Mouse (Mus musculus) CH12F3 (cell line): ENCODE measurements around the gene Comp.

Source experiments
- in situ Hi-C: fragments of 300-500 bp; cut with MboI; formaldehyde crosslinking; loops from 2 replicates; pipeline ENCODE4 v1.14.3; 2020; ENCODE audit warnings: low sequenced_read_pairs

Comp gene

GRCm38 (mm10) chr8:70352000-70352384, 21.4 kb upstream of the Comp start:
- in situ Hi-C loops, result no loop called here

- in situ Hi-C loops, result no loop called here
Measured at GRCm38 (mm10) chr8:70352657-70353151, 20.7 kb upstream of the Comp start.

- in situ Hi-C loops, result no loop called here
Measured at GRCm38 (mm10) chr8:70353194-70353817, 20.1 kb upstream of the Comp start, which contains the start of gene Upf1. TSS of gene Upf1 (minus strand) at chr8:70353278.

- in situ Hi-C loops, result no loop called here
Measured at GRCm38 (mm10) chr8:70354004-70354403, 19.4 kb upstream of the Comp start.

- in situ Hi-C loops, result no loop called here
Measured at GRCm38 (mm10) chr8:70356111-70356510, 17.2 kb upstream of the Comp start.

GRCm38 (mm10) chr8:70359411-70359810, 13.9 kb upstream of the Comp start:
- in situ Hi-C loops, result no loop called here

GRCm38 (mm10) chr8:70360769-70361168, 12.6 kb upstream of the Comp start:
- in situ Hi-C loops, result no loop called here

- in situ Hi-C loops, result no loop called here
Measured at GRCm38 (mm10) chr8:70361484-70362032, 11.8 kb upstream of the Comp start.

- in situ Hi-C loops, result no loop called here
Measured at GRCm38 (mm10) chr8:70364066-70364465, 9.3 kb upstream of the Comp start.

GRCm38 (mm10) chr8:70366588-70366987, 6.8 kb upstream of the Comp start:
- in situ Hi-C loops, result no loop called here

GRCm38 (mm10) chr8:70370476-70370875, 2.9 kb upstream of the Comp start:
- in situ Hi-C loops, result no loop called here

- in situ Hi-C loops, result no loop called here
Measured at GRCm38 (mm10) chr8:70371951-70372350, 1.4 kb upstream of the Comp start.

GRCm38 (mm10) chr8:70374318-70374927, 1.1 kb downstream of the Comp start:
- in situ Hi-C loops, result no loop called here

- in situ Hi-C loops, result no loop called here
Measured at GRCm38 (mm10) chr8:70375212-70375859, 2.0 kb downstream of the Comp start.

- in situ Hi-C loops, result no loop called here
Measured at GRCm38 (mm10) chr8:70376275-70376741, 3.0 kb downstream of the Comp start.

GRCm38 (mm10) chr8:70377049-70377448, 3.7 kb downstream of the Comp start:
- in situ Hi-C loops, result no loop called here

GRCm38 (mm10) chr8:70380069-70380468, 6.7 kb downstream of the Comp start:
- in situ Hi-C loops, result no loop called here

- in situ Hi-C loops, result no loop called here
Measured at GRCm38 (mm10) chr8:70383287-70383686, 9.9 kb downstream of the Comp start.

- in situ Hi-C loops, result no loop called here
Measured at GRCm38 (mm10) chr8:70389678-70390077, 16.3 kb downstream of the Comp start.

- in situ Hi-C loops, result no loop called here
Measured at GRCm38 (mm10) chr8:70393087-70393486, 19.7 kb downstream of the Comp start.

GRCm38 (mm10) chr8:70394269-70394998, 21.1 kb downstream of the Comp start:
- in situ Hi-C loops, result no loop called here
